Mouse (Mus musculus) regulatory T cell (primary cell): ENCODE data around the gene Allc.

Source experiments
- in situ Hi-C: fragments of 300-600 bp; cut with MboI, MseI; formaldehyde crosslinking; loops from one replicate; pipeline ENCODE4 v1.15.1; 2025; ENCODE audit warnings: high pct_unique_total_duplicates

Gene Allc

DNA sequence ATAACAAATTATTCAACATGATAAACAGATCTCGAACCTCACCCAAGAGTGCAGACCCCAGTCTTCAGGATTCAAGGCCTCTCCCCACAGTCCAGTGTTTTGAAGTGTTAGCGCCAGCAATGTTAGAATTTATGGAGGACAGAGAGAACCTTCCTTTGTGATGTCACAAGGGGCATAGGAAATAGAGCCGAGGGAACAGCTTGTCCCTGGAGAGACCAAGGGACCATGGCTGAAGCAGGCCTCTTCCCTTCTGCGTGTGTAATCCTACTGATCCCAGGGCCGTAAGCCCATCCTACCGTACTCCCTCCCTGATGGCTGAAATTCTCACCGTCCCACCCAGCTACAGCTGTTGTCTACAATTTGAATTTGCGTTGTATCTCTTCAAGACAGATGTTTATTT, at the start of gene Allc:
Gene Allc, minus strand, starts transcription at position 101 of the 400 bp plus-strand sequence.
- in situ Hi-C loops = loop anchor here (10.0 to 25.0 kb wide), 3 partner anchors 730 to 1992 kb away; no protein-coding TSS in a partner anchor

DNA sequence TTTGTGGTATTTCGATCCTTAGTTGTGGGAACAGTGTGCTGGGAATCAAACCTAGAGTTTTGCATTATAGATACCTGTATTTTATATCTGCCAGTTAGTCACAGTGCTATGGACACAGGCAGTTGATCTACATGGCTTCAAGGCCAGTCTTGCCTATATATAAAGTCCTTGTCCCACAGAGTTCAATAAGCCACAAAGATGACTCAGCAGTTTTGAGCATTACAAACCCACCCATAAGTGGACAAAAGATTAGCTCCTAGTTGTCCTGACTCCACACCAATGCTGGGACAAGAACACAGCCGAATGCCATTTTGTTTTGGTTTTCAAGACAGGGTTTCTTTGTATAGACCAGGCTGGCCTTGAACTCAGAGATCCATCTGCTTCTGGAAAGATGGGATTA, 46.1 kb upstream of the Allc start:
- in situ Hi-C loops = no loop called here

DNA sequence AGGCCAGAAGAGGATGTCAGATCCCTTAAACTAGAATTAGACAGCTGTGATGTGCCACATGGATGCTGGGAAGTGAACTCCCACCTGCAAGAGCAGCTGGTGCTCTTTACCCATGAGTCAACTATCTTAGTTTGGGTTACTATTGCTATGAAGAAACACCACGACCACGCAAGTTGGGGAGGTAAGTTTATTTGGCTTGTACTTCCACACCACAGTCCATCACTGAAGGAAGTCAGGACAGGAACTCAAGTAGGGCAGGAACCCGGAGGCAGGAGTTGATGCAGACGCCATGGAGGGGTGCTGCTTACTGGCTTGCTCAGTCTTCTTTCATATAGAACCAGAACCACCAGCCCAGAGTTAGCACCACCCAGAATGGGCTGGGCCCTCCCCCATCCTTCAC, 44.8 kb upstream of the Allc start:
- in situ Hi-C loops = no loop called here

DNA sequence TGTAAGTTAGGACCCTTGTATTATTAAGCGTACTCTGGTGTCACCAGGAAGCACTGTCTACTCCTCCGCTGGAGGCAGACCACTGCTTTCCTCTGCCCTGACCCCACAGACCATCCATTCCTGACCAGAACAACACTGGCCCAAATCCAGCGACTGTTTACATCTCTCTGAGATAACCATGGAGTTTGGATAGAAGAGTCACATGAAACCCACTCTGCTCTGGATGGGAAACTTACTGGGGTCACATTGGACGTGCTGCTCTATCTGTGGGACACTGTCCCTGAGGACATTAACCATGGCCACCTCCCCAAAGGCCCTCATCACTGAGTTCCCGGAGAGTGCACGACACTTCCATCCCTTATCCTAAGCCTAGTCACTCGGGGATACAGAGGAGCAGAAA, 43.1 kb upstream of the Allc start:
- in situ Hi-C loops = no loop called here

DNA sequence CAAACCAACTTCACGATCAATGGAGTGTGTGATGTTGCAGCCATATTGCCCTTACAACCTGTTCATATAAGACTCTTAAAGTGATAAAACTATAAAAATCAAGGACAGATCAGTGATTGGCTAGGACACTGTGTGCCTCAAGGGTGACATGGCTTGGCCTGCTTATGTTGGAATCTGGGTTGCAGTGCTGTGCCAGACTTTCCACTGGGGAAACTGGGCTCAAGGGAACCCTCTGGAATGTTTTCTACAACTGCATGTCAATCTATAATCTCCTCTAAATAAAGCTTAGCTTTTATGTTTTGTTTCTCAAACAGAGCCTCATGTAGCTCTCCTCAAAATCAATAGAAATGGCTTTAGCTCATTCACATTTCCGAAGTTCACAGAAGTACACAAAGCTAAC, 41.9 kb upstream of the Allc start:
- in situ Hi-C loops = no loop called here

DNA sequence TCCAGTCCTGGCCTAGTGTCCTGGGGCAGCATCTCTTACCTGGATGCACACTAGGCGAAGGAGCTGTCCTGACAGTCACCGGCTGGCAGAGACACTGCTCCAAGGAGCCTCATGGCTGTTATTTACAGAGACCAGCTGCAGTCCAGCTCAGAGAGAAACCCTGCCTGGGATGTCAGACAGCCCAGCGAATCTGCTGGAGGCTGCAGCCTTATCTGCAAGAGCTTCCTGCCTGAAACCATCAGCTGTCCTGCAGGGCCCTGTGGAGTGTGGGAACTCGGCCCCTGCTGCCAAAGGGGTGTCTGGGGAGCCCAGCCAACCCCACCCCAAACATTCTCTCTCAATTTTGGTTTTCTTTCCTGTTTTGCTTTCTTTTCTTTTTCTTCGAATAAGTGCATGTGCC, 40.9 kb upstream of the Allc start, which contains the start of gene Colec11:
Gene Colec11, minus strand, starts transcription at position 183 of the 400 bp plus-strand sequence.
- in situ Hi-C loops = no loop called here

DNA sequence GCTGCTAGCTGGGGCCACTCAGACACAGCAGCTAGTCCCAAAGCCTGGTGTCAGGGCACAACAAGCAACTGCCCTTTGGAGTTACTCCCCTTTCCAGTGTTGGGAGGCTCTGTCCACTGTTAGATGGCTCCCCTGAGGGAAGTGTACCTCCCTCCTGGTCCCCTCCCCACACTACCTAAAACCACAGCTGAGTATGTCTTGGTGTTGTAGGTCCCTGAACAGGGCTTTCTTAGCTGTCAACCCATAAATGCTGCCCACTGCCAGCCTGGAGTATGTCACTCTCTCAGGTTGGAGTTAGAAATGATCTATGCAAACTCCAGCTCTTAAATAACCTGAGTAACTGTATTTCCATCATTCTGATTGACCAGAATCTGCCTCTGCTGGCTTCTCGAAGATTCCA, 40.3 kb upstream of the Allc start:
- in situ Hi-C loops = no loop called here

DNA sequence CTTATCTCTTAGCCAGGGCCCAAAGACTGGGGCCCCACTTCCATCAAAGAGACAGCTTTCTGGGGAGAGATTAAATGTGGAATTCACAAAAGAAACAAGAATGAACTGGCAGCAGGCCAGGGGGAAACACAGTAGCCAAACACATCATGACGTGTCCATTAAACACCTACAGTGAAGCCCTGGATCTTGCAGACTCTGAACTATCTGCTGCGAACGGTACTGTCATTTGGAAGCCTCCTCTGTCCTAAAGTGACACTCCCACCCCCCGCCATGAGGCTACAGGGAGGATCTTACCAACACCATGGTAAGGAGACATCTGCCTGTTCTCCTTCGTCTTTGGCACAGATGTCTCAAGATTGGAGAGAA, 39.8 kb upstream of the Allc start:
- in situ Hi-C loops = no loop called here

DNA sequence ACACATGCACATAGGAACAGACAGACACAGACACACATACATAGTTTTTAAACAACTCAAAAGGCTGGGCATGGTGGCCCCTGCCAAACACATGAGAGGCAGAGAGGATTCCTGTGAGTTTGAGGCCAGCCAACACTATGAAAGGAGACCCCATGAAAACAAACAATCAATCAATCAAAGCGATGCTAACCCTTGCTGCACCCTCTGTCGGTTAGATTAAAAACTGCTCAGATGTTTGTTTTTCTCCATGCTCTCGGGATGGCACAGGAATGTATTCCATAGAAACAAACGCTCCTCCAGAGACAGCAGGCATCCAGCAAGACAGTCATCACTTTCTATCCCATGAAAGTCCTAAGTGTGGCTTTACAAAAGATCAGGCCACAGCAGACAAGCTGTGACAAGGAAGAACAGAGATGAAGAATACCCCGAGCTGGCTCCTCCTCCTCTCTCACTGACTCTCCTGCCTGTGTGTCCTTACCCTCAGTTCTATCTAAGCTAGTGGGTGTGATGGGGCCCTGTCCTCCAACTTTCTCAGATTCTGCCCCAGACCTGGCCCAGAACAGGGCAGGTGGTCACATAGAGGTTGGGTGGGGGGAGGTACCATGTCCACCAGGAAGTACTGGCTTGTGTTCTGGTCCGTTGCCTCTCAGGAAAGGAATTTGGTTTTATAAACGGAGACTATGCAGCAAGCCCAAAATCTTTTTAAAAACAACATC, 39.3 kb upstream of the Allc start:
- in situ Hi-C loops = no loop called here

DNA sequence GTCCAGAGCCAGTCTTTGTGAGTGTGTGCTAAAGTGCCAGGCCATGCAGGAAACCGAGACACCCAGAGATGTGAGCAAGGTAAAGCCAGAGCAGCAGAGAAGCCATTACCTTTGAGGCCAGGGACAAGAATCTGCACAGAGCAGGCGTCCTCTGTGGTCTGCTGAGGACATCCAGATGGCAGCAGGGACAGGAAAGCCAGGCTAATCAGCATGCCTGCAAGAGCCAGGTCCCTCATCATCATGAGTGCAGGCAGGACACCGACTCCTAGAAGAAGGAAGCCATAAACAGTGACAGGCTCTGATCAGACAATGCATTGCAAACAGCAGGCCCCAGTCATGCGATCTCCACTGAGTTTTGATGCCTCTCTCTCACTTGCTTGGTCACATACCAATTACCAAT, 35.0 kb upstream of the Allc start:
- in situ Hi-C loops = no loop called here

DNA sequence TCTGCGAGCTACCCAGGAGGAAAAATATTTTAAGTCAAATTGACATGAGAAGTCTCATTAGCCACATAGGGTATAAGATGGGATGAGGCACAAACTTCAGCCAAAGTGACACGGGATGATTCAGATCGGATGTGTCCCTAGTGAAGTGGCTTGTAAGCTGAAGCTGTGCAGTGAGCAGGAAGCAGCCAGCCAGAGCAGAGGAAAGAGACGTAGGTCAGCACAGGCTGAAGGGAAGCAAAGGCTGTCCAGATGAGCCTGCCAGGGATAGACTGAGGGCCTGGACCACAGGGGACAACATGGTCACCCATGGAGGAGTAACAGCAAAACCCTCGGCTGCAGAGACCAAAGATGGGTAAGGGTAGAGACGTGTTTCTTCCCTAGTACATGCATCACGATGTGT, 32.1 kb upstream of the Allc start:
- in situ Hi-C loops = no loop called here

DNA sequence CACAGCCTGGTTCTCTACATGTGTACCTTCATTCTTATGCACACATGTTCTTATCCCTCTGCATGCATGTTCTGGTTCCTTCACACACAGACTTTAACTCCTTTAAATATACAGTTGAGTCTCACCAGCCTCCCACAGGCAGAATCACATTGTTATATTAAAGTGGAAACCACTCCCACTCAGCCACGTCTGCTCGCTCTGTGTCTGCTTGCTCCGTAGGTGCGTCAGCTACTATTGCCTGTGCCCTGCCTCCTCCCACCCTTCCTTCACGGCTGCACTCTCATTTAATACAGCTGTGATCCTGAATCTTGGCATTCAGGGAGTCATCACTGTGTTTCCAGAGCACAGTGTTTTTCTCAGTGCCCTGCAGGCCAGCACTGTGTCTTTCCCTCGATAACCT, 30.1 kb upstream of the Allc start:
- in situ Hi-C loops = no loop called here

DNA sequence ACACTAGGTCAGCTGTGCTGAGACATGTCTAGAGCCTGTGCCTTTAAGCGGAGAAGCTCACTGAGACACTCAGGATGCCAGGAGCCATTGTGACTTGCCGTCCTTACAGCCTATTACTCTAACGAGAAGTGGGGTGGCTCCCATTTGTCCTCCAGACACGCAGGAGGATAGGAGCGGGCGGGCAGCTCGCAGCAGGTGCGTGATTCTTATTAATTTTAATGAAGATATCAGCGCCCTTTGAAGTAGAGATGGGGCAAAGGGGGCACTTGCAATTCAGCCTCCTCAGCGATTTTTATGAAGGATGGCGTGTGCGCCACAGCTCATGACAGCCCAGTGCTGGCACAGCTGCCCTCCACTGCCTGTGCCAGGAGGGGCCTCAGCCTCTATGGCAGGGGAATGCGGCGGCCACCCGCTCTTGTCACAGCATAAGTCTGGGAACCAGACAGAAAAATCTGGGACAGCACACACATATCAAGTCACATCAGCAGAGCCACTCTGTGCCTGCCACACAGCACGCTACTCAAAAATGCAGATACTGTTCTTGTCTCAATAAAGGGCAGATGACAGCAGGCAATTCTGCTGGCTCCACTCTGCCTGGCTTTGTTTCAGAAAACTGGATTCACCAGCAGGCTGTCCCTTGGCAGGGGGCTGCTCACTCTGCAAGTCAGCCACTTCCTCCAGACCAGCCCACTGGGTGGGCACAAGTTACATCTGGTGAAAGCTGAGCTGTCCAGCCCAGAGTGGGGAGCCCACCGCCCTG, 25.4 kb upstream of the Allc start:
- in situ Hi-C loops = no loop called here

DNA sequence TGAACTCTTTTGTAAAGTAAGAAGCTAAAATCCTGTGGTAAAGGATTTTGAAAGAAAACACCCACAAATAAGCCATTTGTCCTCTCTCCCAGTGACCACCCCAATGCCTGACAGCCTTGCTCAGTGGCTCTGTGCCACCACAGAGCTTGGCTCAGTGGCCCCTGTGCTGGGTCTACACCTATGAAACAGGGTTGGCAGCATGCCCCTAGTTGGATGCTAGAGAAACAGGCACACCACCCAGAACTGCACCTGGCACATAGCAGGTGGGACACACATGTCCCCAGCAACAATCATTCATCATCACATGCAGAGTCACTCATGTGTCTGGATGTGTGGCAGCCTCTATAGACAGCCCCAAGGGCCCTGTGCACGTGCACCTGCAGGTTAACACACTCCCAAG, 21.2 kb upstream of the Allc start:
- in situ Hi-C loops = no loop called here

DNA sequence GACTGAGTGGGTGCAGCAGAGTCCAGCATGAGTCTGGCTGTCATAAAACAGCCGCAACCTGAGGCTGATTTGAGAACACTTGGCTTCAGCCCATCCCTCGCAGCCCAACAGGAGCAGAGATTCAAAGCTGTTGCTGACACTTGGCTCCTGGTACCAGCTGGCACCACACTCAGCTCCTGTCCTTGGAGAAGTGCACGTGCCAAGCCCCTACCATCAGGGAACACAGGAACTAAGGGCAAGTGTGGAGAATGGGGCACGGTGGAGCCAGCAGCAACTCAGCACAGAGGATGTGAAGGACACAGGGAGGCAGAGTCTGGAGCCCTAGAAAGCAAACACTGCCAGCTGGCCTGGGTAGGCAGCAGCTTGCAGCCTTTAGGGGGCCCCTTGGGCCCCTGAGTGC, 19.9 kb upstream of the Allc start:
- in situ Hi-C loops = no loop called here

DNA sequence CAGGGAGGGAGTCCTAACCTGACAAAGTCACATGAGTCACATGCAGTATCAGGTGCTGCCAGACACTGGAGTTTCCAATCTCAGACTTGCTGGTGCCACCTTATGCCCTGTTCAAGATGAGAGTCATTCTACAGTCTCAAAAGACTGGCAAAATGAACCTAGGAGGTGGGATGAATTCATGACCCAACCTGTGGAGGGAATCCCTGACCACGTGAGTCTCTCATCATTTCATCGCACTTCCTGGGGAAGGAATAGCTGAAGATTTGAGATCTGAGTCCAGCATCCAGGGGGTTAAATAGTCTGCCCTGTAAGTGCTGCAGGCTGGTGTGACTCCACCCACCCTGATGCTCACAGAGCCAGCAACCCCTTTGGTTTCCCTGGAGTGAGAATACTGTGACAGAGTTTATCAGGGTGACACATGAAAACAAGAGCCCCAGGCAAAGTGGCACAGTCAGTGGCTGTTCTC, 16.2 kb upstream of the Allc start:
- in situ Hi-C loops = loop anchor here (25.0 kb wide), 2 partner anchors 714 to 1289 kb away; no protein-coding TSS in a partner anchor

DNA sequence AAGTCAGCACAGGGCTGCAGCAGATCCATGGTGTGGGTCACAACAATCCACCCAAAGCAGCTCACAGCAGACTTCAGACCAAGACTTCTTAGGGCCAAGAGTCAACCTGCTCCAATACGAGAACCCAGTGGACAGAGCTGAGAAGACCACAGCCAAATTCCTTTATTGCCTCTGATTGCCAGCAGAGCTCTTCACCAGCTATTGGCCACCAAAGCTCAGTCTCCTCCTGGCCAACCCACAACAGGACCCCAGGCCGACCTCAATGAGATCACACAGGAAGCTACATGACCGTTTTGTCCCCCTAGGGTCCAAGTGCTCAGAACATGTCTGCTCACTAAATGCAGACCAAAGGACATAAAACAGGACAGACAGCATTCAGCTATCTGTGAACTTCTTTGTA, 15.8 kb upstream of the Allc start:
- in situ Hi-C loops = loop anchor here (25.0 kb wide), 2 partner anchors 714 to 1289 kb away; no protein-coding TSS in a partner anchor

DNA sequence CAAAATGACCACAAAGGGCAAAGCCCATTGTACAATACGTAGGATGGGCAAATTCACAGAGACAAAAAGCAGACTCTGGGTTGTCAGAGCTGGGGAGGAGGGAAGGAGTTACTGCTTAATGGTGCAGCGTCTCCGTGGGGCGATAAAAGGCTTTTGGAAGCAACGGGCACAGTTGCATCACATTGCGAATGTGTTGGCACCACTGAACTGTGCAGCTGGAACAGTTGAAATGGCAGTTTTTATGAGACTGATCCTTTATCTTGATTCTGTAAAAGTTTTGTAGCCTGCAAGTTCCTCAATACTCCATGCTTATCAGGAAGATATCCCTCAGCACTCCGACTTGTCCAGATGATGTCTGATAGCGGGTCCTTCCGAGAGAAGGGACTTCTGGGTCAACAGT, 15.4 kb upstream of the Allc start:
- in situ Hi-C loops = loop anchor here (25.0 kb wide), 2 partner anchors 715 to 1290 kb away; no protein-coding TSS in a partner anchor

DNA sequence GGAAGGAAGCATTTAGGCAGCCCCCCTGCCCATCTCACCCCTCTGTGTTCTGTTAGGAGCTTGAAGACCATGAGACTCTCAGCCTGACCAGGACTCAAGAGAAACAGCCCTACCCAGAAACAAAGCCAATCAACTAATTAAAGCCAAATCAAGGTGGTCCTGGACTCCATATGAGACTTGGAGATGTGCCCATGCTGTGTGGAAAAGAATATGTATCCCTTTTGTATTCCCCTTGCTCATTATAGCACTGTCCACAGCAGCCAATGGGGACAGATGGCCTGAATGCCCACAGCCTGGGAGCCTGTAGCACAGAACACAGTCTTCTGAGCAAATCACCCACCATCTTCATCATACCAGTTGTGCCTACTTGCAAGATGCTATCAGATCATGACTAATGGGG, 14.5 kb upstream of the Allc start:
- in situ Hi-C loops = loop anchor here (25.0 kb wide), 2 partner anchors 715 to 1290 kb away; no protein-coding TSS in a partner anchor

DNA sequence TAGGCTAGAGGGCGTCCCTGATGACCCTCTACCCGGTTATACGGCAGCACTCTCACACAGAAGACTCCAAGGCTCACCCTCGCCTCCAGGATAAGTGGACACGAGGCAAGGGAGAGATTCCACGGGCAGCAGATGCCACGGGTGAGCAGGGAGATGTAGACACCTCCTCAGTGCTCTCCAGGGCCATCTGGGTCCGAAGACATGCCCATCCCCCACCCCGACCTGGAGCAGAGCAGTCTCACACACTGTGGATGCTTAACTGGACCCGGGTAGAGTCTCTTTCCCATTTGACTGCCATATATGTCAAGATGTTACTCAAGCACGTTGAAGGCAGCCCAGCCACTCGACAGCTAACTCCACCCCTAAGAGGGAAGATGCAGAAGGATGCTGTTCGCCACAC, 8.1 kb upstream of the Allc start:
- in situ Hi-C loops = loop anchor here (25.0 kb wide), 2 partner anchors 722 to 1297 kb away; no protein-coding TSS in a partner anchor

DNA sequence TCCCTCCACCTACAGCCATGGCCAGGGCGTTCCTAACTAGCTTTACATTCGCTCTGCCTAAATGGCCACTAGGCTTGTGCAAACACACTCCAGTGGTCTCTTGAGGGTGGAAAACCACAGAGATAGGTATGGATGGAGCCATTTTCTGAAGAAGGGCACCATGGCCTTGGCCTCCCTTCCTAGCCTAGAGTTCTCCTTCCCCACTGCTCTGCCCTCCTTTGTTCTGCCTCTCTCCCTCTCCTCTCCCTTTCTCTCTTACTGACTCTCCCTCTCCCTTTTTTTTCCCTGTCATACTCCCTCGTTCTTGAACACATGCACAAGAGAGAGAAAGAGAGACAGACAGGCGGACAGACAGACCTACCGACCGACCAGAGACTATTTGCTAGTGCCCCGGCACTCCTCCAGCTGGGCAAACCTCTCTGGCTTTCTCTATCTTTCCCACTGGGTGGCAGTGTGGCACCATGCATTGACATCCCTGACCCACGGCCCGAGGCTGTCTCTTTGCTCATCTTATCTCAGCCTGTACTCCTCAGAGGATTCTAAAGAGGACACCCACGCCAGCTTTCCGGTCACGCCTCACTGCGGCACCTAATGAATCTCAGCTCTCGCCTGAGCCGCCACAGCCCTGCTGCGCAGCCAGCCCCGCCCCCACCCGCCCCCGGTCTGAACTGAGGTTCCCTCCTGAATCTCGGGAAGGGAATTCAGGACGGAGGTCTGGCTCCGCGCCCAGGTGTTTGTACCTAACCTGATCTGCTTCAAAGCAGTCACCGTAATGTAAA, 7.0 kb upstream of the Allc start:
- in situ Hi-C loops = loop anchor here (10.0 to 25.0 kb wide), 3 partner anchors 723 to 1986 kb away; no protein-coding TSS in a partner anchor

DNA sequence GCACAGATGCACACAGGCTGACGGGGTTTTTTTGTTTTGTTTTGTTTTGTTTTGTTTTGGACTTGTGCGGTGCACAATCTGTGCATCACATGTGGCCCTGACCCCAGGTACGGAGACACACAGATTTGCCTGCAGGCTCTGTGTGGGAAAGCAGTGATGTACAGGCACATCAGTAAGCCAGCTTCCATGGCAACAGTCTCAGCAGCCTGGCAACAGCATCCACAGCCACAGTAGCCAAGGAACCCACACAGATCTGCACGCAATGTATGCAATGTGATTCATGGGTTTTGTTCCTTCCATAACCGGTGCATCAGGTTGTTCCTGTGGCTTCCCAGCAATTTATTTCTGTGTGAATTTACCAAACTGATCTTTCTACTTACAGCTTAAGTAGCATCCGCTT, 5.6 kb upstream of the Allc start:
- in situ Hi-C loops = loop anchor here (10.0 to 25.0 kb wide), 3 partner anchors 724 to 1987 kb away; no protein-coding TSS in a partner anchor
